ENCODE assay signal across 8 mouse cellular contexts in the genomic region with DNA sequence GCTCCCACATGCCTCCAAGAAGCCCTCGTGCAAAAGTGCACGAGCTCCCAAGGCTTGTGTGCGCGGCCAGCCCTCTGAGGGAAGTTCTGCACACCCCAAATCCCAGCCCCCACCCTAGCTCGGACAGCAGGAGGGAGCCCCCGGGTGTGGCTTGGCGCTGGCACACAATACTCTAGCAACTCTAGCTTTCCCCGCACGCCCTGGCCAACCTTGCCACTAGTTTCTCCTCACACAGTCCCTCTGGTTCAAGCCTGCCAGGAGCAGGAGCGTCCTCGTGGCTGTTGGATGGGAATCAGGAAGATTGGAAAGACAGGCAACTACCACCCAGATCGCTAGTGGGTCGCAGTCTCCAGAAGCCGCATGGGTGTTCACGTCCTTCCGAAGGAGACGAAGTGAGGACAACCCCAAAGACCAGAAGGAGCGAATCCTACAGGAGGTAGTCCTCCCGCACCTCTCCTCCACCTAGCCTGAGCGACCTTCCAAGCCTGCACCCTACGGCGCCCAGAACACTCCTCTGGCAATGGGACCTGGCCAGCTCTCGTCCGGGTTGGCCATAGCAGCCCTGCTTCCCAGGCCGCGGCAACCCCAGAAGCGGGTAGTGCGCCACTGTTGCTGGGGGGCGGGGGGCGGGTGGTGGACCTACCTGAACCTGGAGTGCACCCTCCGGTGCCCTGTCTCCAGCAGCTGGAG.
DNase-seq lines count a peak whose midpoint lies in the region; ATAC-seq and TF ChIP-seq lines count a peak whose summit lies in the region.

No protein-coding gene starts in this region.

- WGBS in heart, embryonic 15.5 days: 16% methylated on average over 30 of the region's 31 CpGs
- 24% methylated on average over 31 of the region's 31 CpGs for WGBS in lung, adult 2 months

- peak; percentile 35; the same call in 1 of the 2 replicates for ATAC-seq in heart, embryonic 15.5 days (replicated peaks; ENCODE audit: insufficient number of reproducible peaks, insufficient read depth, low FRiP score, low read depth)

- no peaks in the 10 kb centered on the region for H3K9me3 ChIP-seq in E14TG2a.4 (ENCODE audit: low read length)
- H3K9me3 ChIP-seq in heart, embryonic 15.5 days (replicated peaks): no peaks in the 10 kb centered on the region

- no peak for TF ChIP-seq POLR2A in embryonic fibroblast, embryonic 13.5 days (IDR thresholded peaks at IDR 0.05; ENCODE audit: low read depth, low read length)
- no peak for TF ChIP-seq POLR2A in lung, adult 2 months (IDR thresholded peaks at IDR 0.05; ENCODE audit: borderline replicate concordance, extremely low read depth, low read depth, low read length)

- no peak overlapping the region for H3K27ac ChIP-seq in embryonic fibroblast, embryonic 13.5 days (ENCODE audit: insufficient read depth, low read length)
- no peak overlapping the region for H3K27ac ChIP-seq in heart, embryonic 15.5 days

- no peaks in the 10 kb centered on the region for H3K4me1 ChIP-seq in E14TG2a.4 (replicated peaks; ENCODE audit: low read depth, low read length)
- no peaks in the 10 kb centered on the region; the same call in 1 of the 2 replicates for H3K4me1 ChIP-seq in embryonic fibroblast, embryonic 13.5 days (ENCODE audit: control insufficient read depth, insufficient read depth, low read length)
- no peaks in the 10 kb centered on the region for H3K4me1 ChIP-seq in heart, embryonic 15.5 days (replicated peaks)
- no peaks in the 10 kb centered on the region for H3K4me1 ChIP-seq in lung, adult 2 months (ENCODE audit: control insufficient read depth, insufficient read depth, low read length)

- H3K9ac ChIP-seq in heart, embryonic 15.5 days: peak overlapping the region; percentile 38; the same call in 1 of the 2 replicates

- no peaks in the 10 kb centered on the region; the same call in 1 of the 2 replicates for H3K27me3 ChIP-seq in E14TG2a.4 (ENCODE audit: insufficient read depth, low read length)
- H3K27me3 ChIP-seq in heart, embryonic 15.5 days: no peaks in the 10 kb centered on the region; the same call in 1 of the 2 replicates

- TF ChIP-seq CTCF in E14TG2a.4 (conservative IDR thresholded peaks at IDR 0.05; ENCODE audit: low read length): no peak
- no peak for TF ChIP-seq CTCF in embryonic fibroblast, embryonic 13.5 days (IDR thresholded peaks at IDR 0.05; ENCODE audit: borderline replicate concordance, insufficient read depth, low read length)
- TF ChIP-seq CTCF in lung, adult 2 months (IDR thresholded peaks at IDR 0.05; ENCODE audit: insufficient read depth, low read length): no peak

- H3K4me2 ChIP-seq in heart, embryonic 15.5 days: peak overlapping the region; percentile 87

- peaks cover 8% of the 10 kb centered on the region; the same call in 1 of the 2 replicates for H3K36me3 ChIP-seq in E14TG2a.4 (ENCODE audit: insufficient read depth, low read length)
- H3K36me3 ChIP-seq in heart, embryonic 15.5 days: no peaks in the 10 kb centered on the region

- DNase-seq in adrenal gland, postnatal 25 days: peak; percentile 6
- peak; percentile 15 for DNase-seq in kidney, postnatal 14 days
- DNase-seq in lung, adult 2 months: peak; percentile 32
- DNase-seq in ovary, adult 18-20 months (ENCODE audit: low spot score): peak; percentile 5
- peak; percentile 3 for DNase-seq in yolk sac, embryonic 10.5 days (ENCODE audit: low spot score)

- H3K4me3 ChIP-seq in E14TG2a.4 (replicated peaks; ENCODE audit: low read length): peak overlapping the region; percentile 84
- peak overlapping the region; percentile 63 for H3K4me3 ChIP-seq in embryonic fibroblast, embryonic 13.5 days (ENCODE audit: insufficient read depth, low read length)
- H3K4me3 ChIP-seq in heart, embryonic 15.5 days: peak overlapping the region; percentile 49
- H3K4me3 ChIP-seq in lung, adult 2 months (replicated peaks; ENCODE audit: extremely low read depth, low read depth, low read length): peak overlapping the region; percentile 65
